Mouse (Mus musculus): Measurements from ENCODE around the gene Fancd2os.

Fancd2os gene

GRCm38 (mm10) chr6:113604432-113605223 lies 4.1 kb upstream of the Fancd2os start, which contains the start of gene Brk1:
TSS of gene Brk1 (plus strand) at chr6:113604772.
- peak; percentile 87 to 95 for DNase-seq

GRCm38 (mm10) chr6:113603993-113604392 lies 3.5 kb upstream of the Fancd2os start:
- no peak for DNase-seq

GRCm38 (mm10) chr6:113602821-113603220 lies 2.3 kb upstream of the Fancd2os start:
- no peak for DNase-seq

GRCm38 (mm10) chr6:113599833-113600232 lies 682 bp downstream of the Fancd2os start:
- DNase-seq: no peak

GRCm38 (mm10) chr6:113597945-113598344 lies 2.6 kb downstream of the Fancd2os start:
- DNase-seq: no peak

- no peak for DNase-seq
These were observed 7.9 kb downstream of the Fancd2os start for GRCm38 (mm10) chr6:113592637-113593036.

- DNase-seq: no peak
These were observed 13.9 kb downstream of the Fancd2os start for GRCm38 (mm10) chr6:113586466-113587183.

GRCm38 (mm10) chr6:113585065-113585464 lies 15.4 kb downstream of the Fancd2os start:
- DNase-seq: no peak

GRCm38 (mm10) chr6:113583023-113583422 lies 17.5 kb downstream of the Fancd2os start:
- no peak for DNase-seq

GRCm38 (mm10) chr6:113579306-113579705 lies 21.2 kb downstream of the Fancd2os start:
- no peak for DNase-seq

GRCm38 (mm10) chr6:113576044-113576443 lies 24.5 kb downstream of the Fancd2os start:
- no peak for DNase-seq

- no peak for DNase-seq
These were observed 36.0 kb downstream of the Fancd2os start for GRCm38 (mm10) chr6:113564557-113564956.

- no peak for DNase-seq
These were observed 40.8 kb downstream of the Fancd2os start for GRCm38 (mm10) chr6:113559736-113560135.
